Comparison of ENCODE assay signal across 20 mouse cellular contexts in the genomic region with DNA sequence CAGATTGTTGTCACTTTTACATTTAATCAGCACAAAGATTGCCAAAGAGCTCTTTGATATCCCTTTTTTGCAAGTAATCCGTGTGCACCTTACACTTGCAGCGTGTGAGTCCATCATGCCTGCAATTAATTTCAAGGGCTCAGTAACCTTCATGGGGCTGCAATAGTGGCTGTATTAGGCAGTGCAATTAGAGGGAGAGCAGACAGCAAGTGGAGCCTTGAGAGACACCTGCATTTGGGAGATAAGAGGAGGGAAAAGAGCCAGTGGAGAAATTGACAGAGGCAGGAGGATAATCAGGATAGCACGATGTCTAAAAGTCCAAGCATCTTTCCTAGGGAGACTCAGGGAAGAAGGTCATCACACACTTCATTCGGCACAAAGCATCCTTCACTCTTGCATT. TPM values are rescaled to one million over a fixed set of nuclear protein-coding genes. Genes with fewer than 3 reads are reported as not detected.
DNase-seq lines count a peak whose midpoint lies in the region; ATAC-seq and TF ChIP-seq lines count a peak whose summit lies in the region.
"Had no signal": no experiment of that assay in that cellular context is flagged by ENCODE, and none has a peak within 500 bp of the region (broad histone marks: within the 10 kb centered on the region; RNA-seq: fewer than 3 reads in every experiment).

No protein-coding gene starts in this region.

- no peak overlapping the region for H3K27ac ChIP-seq in midbrain, embryonic 11.5 days (ENCODE audit: low read depth, low read length)
- no peak overlapping the region for H3K27ac ChIP-seq in midbrain, embryonic 10.5 days (replicated peaks)
- peak overlapping the region; percentile 81 for H3K27ac ChIP-seq in forebrain, postnatal 0 days (ENCODE audit: low read depth, low read length)
- H3K27ac ChIP-seq in midbrain, embryonic 13.5 days = peak overlapping the region; percentile 85
- H3K27ac ChIP-seq: embryonic facial prominence, embryonic 12.5 days; heart, embryonic 13.5 days; limb, embryonic 10.5 days; liver, embryonic 13.5 days; lung, embryonic 15.5 days had no signal

- no peak overlapping the region for H3K4me3 ChIP-seq in midbrain, embryonic 11.5 days (ENCODE audit: low read depth, low read length)
- no peak overlapping the region for H3K4me3 ChIP-seq in midbrain, embryonic 10.5 days
- H3K4me3 ChIP-seq in forebrain, postnatal 0 days (ENCODE audit: low read depth, low read length) = no peak overlapping the region
- no peak overlapping the region for H3K4me3 ChIP-seq in midbrain, embryonic 13.5 days (replicated peaks)
- H3K4me3 ChIP-seq: embryonic facial prominence, embryonic 12.5 days; heart, embryonic 13.5 days; limb, embryonic 10.5 days; liver, embryonic 13.5 days; lung, embryonic 15.5 days had no signal

- ATAC-seq in midbrain, embryonic 11.5 days (ENCODE audit: low FRiP score) = 0 out of 2 replicates have a peak, but pooled peaks have one; percentile 30
- peak; percentile 50; the same call in 1 of the 2 replicates for ATAC-seq in forebrain, postnatal 0 days
- ATAC-seq in midbrain, embryonic 13.5 days = peak; percentile 62
- ATAC-seq: intestine, embryonic 16.5 days had no signal

- no peaks in the 10 kb centered on the region for H3K27me3 ChIP-seq in midbrain, embryonic 11.5 days (ENCODE audit: control insufficient read depth, insufficient read depth, low read length)
- H3K27me3 ChIP-seq in midbrain, embryonic 10.5 days (ENCODE audit: low read depth, poor library complexity, severe bottlenecking) = no peaks in the 10 kb centered on the region
- H3K27me3 ChIP-seq in forebrain, postnatal 0 days (ENCODE audit: insufficient read depth, low read length) = no peaks in the 10 kb centered on the region
- H3K27me3 ChIP-seq in midbrain, embryonic 13.5 days = no peaks in the 10 kb centered on the region
- H3K27me3 ChIP-seq: embryonic facial prominence, embryonic 12.5 days; heart, embryonic 13.5 days; liver, embryonic 13.5 days; lung, embryonic 15.5 days had no signal

- WGBS in midbrain, embryonic 11.5 days = 78% methylated on average over 4 of the region's 4 CpGs
- WGBS in midbrain, embryonic 10.5 days = 81% methylated on average over 4 of the region's 4 CpGs
- WGBS in forebrain, postnatal 0 days = 64% methylated on average over 4 of the region's 4 CpGs
- 60% methylated on average over 4 of the region's 4 CpGs for WGBS in midbrain, embryonic 13.5 days

- no peak overlapping the region for H3K9ac ChIP-seq in midbrain, embryonic 11.5 days (ENCODE audit: low read length)
- H3K9ac ChIP-seq in forebrain, postnatal 0 days = no peak overlapping the region
- no peak overlapping the region for H3K9ac ChIP-seq in midbrain, embryonic 13.5 days (replicated peaks)
- H3K9ac ChIP-seq: embryonic facial prominence, embryonic 12.5 days; heart, embryonic 13.5 days; liver, embryonic 13.5 days; lung, embryonic 15.5 days had no signal

- no peaks in the 10 kb centered on the region for H3K36me3 ChIP-seq in midbrain, embryonic 11.5 days (ENCODE audit: control insufficient read depth, insufficient read depth, low read length)
- H3K36me3 ChIP-seq in midbrain, embryonic 10.5 days = no peaks in the 10 kb centered on the region
- no peaks in the 10 kb centered on the region for H3K36me3 ChIP-seq in forebrain, postnatal 0 days (ENCODE audit: insufficient read depth)
- no peaks in the 10 kb centered on the region for H3K36me3 ChIP-seq in midbrain, embryonic 13.5 days
- H3K36me3 ChIP-seq: embryonic facial prominence, embryonic 12.5 days; heart, embryonic 13.5 days; limb, embryonic 10.5 days; liver, embryonic 13.5 days; lung, embryonic 15.5 days had no signal

- no peaks in the 10 kb centered on the region for H3K9me3 ChIP-seq in midbrain, embryonic 11.5 days (ENCODE audit: control insufficient read depth, low read length)
- no peaks in the 10 kb centered on the region for H3K9me3 ChIP-seq in midbrain, embryonic 10.5 days (replicated peaks)
- H3K9me3 ChIP-seq in forebrain, postnatal 0 days (ENCODE audit: low read length) = no peaks in the 10 kb centered on the region
- no peaks in the 10 kb centered on the region for H3K9me3 ChIP-seq in midbrain, embryonic 13.5 days
- H3K9me3 ChIP-seq: embryonic facial prominence, embryonic 12.5 days; heart, embryonic 13.5 days; limb, embryonic 10.5 days; liver, embryonic 13.5 days; lung, embryonic 15.5 days had no signal

- H3K4me1 ChIP-seq in midbrain, embryonic 11.5 days (ENCODE audit: control insufficient read depth, insufficient read depth, low read length) = no peaks in the 10 kb centered on the region
- H3K4me1 ChIP-seq in midbrain, embryonic 10.5 days = peaks cover 7% of the 10 kb centered on the region; the same call in 1 of the 2 replicates
- H3K4me1 ChIP-seq in forebrain, postnatal 0 days (ENCODE audit: insufficient read depth) = 0 out of 2 replicates have a peak, but pooled peaks cover 6% of the 10 kb centered on the region
- peaks cover 13% of the 10 kb centered on the region for H3K4me1 ChIP-seq in midbrain, embryonic 13.5 days (replicated peaks)
- H3K4me1 ChIP-seq: embryonic facial prominence, embryonic 12.5 days; heart, embryonic 13.5 days; limb, embryonic 10.5 days; liver, embryonic 13.5 days; lung, embryonic 15.5 days had no signal

- TF ChIP-seq CTCF in forebrain, postnatal 0 days (IDR thresholded peaks at IDR 0.05; ENCODE audit: low read depth) = no peak

- no peak overlapping the region for H3K4me2 ChIP-seq in midbrain, embryonic 11.5 days
- H3K4me2 ChIP-seq in forebrain, postnatal 0 days (ENCODE audit: low read depth) = no peak overlapping the region
- H3K4me2 ChIP-seq in midbrain, embryonic 13.5 days (replicated peaks) = peak overlapping the region; percentile 24
- H3K4me2 ChIP-seq: embryonic facial prominence, embryonic 12.5 days; heart, embryonic 13.5 days; liver, embryonic 13.5 days; lung, embryonic 15.5 days had no signal

- no peak for DNase-seq in midbrain, embryonic 11.5 days (ENCODE audit: low spot score, missing footprints)
- no peak for DNase-seq in midbrain, embryonic 10.5 days (ENCODE audit: low spot score)
- DNase-seq in forebrain, postnatal 0 days = peak; percentile 7
- DNase-seq in thymus, postnatal 0 days (ENCODE audit: low spot score) = no peak
- no peak for DNase-seq in adrenal gland, adult 18-20 months (ENCODE audit: low spot score in 2 of 2)
- DNase-seq in right cerebral cortex, postnatal 14 days = no peak
- DNase-seq: cerebellum, adult 11-12 months; heart, postnatal 36 days; liver, embryonic 13.5 days; right cerebral cortex, adult 18-20 months; spleen, adult 18-20 months; thymus, adult 18-20 months had no signal

RNA-seq across cellular contexts. Expression of a gene that starts 13.2 kb away (rescaled TPM):
- polyA plus RNA-seq in midbrain, embryonic 11.5 days (2014; fragmentation: Nextera tagmentation; extraction: Ambion mirVana) = 20.0 and 23.9 TPM in 2 replicates
- 18.1 and 20.1 TPM in 2 replicates for polyA plus RNA-seq in midbrain, embryonic 10.5 days (2016; fragmentation: Nextera tagmentation; extraction: Ambion mirVana)
- 38.4 and 52.7 TPM in 2 replicates for total RNA-seq in forebrain, postnatal 0 days (2014; rRNA removed)
- polyA plus RNA-seq in forebrain, postnatal 0 days (2015; fragmentation: Nextera tagmentation; extraction: Ambion mirVana) = 17.4 and 25.2 TPM in 2 replicates
- polyA plus RNA-seq in midbrain, embryonic 13.5 days (2015; fragmentation: Nextera tagmentation; extraction: Ambion mirVana) = 25.4 and 27.6 TPM in 2 replicates
- polyA plus RNA-seq in thymus, postnatal 0 days (2015; fragmentation: Nextera tagmentation; extraction: Ambion mirVana) = 11.4 and 13.5 TPM in 2 replicates
- total RNA-seq in adrenal gland, adult 18-20 months (2021) = 10 to 100 TPM; 39.0 to 41.6 TPM

RNA-seq across cellular contexts. Expression of a gene that starts 15.8 kb away (rescaled TPM):
- polyA plus RNA-seq in midbrain, embryonic 11.5 days (2014; fragmentation: Nextera tagmentation; extraction: Ambion mirVana) = 3.2 TPM in 2 replicates
- polyA plus RNA-seq in midbrain, embryonic 10.5 days (2016; fragmentation: Nextera tagmentation; extraction: Ambion mirVana) = 2.7 and 2.8 TPM in 2 replicates
- total RNA-seq in forebrain, postnatal 0 days (2014; rRNA removed) = 14.2 and 36.5 TPM in 2 replicates
- polyA plus RNA-seq in forebrain, postnatal 0 days (2015; fragmentation: Nextera tagmentation; extraction: Ambion mirVana) = 9.0 and 11.3 TPM in 2 replicates
- 5.1 and 7.8 TPM in 2 replicates for polyA plus RNA-seq in midbrain, embryonic 13.5 days (2015; fragmentation: Nextera tagmentation; extraction: Ambion mirVana)
- polyA plus RNA-seq in thymus, postnatal 0 days (2015; fragmentation: Nextera tagmentation; extraction: Ambion mirVana) = 3.1 and 4.2 TPM in 2 replicates
- total RNA-seq in adrenal gland, adult 18-20 months (2021) = 1 to 10 TPM; 6.8 to 9.7 TPM

RNA-seq across cellular contexts. Expression of a gene that starts 31.1 kb away (rescaled TPM):
- 6.7 and 7.4 TPM in 2 replicates for polyA plus RNA-seq in midbrain, embryonic 11.5 days (2014; fragmentation: Nextera tagmentation; extraction: Ambion mirVana)
- 3.8 and 5.0 TPM in 2 replicates for polyA plus RNA-seq in midbrain, embryonic 10.5 days (2016; fragmentation: Nextera tagmentation; extraction: Ambion mirVana)
- 22.8 and 28.4 TPM in 2 replicates for total RNA-seq in forebrain, postnatal 0 days (2014; rRNA removed)
- polyA plus RNA-seq in forebrain, postnatal 0 days (2015; fragmentation: Nextera tagmentation; extraction: Ambion mirVana) = 16.6 and 21.6 TPM in 2 replicates
- polyA plus RNA-seq in midbrain, embryonic 13.5 days (2015; fragmentation: Nextera tagmentation; extraction: Ambion mirVana) = 15.7 and 16.5 TPM in 2 replicates
- 0.21 and 0.25 TPM in 2 replicates for polyA plus RNA-seq in thymus, postnatal 0 days (2015; fragmentation: Nextera tagmentation; extraction: Ambion mirVana)
- under 1 TPM; 0.10 to 0.13 TPM for total RNA-seq in adrenal gland, adult 18-20 months (2021)
- total RNA-seq: common myeloid progenitor, adult 5-6 weeks; gastrocnemius, adult 18-20 months had no signal

Comparison
In these comparisons a context has a peak if more than half of its experiments do, and no peak if none do; other contexts are left out.
1. H3K27ac ChIP-seq: peak in forebrain, postnatal 0 days (single experiment) and midbrain, embryonic 13.5 days (single experiment); none in midbrain, embryonic 11.5 days (single experiment) and midbrain, embryonic 10.5 days (single experiment).
2. Peak in every context shown above with its lines, with median percentiles within 50 percentile points of each other: ATAC-seq.